Mouse (Mus musculus) heart, postnatal 4 days (tissue): ENCODE measurements at regions not wholly inside any gene's neighbourhood (a gene's known extent, or its start where the extent isn't known, plus 50 kb on each side); places are given as distances from the start of the nearest gene placed in this dataset.

Source experiments
- DNase-seq: peaks from one replicate; pipeline ENCODE4 v3.0.0; 2021

DNA sequence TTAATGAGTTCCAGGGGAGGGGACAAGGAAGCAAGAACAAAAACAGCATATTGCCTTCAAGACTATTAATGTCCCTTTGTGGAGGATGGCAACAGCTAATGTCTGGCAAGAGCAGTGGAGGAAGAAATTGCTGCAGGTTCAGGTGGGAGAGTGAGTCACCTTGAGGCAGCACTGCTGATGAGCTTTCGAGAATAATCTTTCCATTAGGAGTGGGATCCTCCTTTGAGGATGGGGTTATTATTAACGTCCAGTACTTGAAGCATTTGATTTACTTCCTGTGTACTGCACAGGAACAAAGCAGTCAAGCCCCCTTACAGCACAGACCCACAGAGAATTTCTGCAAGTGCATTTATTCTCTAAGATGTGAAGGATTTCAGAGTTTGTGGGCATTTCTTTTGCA, 671.2 kb upstream of the Stxbp6 start:
- no peak for DNase-seq

DNA sequence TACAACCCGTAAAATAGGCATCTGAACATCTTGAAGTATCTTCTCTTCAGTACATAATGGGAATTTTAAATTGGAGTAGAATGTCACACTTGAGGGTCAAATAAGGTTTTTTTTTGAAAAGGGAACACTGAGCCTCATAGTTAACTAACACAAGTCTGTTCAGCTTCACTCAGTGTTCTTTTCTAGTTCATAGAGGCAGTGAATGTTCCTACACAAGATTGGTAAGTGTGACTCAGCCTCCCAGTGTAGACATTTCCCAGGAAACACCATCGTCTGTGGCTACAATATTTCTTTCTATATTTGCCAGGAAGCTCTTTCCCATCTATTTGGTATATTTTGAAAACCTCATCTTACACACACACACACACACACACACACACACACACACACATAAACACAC, 670.1 kb upstream of the Stxbp6 start:
- no peak for DNase-seq

DNA sequence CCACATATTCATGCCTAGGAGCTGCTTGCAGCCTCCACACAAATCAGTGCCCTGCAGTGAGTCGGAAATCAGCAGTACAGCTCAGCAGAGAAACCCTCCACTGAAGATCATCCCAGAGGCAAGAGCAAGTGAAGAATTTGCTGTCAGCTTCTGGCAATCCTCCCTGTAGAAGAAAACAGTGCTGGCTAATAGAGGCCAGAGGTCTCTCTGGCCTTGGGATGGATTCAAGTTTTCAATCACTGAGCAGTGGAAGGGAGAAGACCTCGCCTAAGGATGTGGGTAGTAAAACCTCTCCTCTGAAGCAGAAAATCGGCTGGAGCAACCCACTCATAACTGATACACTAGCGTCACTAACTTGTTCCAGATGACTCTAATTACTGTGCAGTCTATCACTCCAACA, 659.2 kb upstream of the Stxbp6 start:
- no peak for DNase-seq

DNA sequence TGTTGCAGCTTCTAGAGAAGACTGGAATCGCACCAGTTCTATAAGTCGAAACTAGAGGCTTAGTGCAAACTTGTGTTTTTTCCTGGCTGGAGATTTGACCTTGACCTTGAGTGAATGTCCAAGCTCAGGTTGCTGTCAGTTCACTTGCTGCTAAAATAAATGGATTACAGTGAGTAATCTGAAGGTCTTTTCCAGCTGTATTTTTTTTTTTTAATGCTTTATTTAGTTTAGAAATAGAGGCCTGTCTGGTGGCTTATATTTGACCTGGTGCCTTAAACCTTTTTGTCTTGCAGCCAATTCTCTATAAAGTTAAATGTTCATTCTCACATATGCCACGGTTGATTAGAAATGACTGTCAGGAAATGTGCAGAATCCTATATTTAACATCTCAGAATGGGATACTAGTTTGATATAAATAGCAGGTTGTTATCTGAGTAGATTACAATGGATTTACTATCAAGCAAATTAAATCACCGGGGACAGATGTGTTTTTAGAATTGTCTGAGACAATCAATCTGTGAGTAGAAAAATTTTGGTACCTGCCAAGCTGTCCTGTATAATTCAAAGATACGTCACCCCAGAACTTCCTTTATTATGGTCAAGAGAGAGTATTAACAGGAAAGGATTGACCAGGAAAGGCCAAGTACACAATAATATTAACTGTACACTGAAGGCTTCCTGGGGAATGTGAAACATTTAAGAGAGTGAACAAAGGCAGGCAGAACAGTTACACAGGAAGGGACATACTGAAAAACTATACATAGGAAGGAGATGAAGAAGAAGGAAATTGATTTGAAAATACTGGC, 650.3 kb upstream of the Stxbp6 start:
- DNase-seq = no peak

DNA sequence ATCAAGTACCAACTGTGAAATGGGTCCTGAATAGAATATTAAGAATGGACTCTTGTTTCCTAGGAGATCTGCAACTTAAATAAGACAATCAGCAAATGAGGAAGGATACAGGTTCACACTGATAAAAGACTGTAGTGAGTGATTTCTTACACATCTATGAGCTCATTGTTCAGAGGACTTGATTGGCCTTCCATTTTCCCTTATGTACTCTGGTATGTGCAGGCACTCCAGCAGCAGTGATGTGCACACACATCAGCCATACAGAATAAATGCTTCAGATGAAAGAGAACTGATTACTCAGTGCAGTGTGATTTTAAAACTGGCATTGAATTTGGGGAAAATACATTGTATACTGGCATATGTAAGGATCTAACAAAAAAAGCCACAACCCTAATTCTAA, 636.8 kb upstream of the Stxbp6 start:
- no peak for DNase-seq

DNA sequence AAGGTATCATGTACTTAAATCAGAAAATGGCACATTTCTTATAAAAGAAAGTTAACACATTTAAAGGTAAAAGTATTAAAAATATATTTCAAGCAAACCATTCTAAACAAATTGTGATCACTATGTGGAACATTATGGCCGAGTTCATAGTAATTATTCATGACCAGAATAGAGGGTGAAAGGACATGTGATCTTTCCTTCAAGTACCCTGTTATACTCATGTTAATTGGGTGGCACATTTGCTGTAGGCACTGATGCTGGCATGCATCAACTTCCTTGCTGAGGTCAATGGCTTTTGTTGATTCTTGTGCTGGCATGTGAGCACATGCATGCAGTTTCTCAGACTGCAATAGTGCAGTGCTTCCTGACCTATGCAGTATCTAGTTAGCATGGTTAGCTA, 636.3 kb upstream of the Stxbp6 start:
- DNase-seq = no peak

DNA sequence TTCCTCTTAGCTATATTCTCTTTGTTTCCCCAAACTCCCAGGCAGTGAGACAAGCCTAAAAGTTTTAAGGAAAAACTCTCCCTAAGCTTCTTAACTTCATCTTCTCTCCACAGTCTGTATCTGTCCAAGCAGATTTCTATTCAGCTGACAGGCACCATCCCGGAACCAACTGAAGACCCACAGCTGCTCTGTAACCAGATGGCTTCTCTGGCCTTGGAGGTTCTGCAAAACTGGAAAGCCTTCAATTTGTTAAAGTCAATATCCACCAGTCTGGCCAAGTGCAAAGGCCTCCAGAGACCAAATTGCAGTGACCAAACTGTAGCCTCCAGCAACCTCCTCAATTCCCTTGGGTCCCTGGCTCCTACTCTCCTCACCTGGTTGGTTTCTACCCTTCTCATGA, 614.8 kb upstream of the Stxbp6 start:
- DNase-seq = peak; percentile 7

DNA sequence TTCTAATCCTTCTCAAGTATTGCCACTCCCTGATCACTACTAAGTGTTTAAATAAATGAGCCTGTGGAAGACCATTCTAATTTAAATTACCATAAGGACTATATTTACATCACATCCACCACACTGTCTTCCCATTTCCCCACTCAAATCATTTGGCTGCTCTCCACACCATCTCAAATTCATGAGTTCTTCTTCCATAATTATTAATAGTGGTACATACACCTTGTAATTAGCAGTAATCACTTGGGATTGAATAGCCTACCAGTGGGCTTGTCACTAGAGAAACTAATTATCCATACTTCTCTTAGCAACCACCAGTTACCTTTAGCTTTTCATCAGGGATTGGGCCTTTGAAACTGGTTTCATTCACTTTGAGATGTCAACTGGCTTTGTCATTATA, 612.3 kb upstream of the Stxbp6 start:
- DNase-seq = no peak

DNA sequence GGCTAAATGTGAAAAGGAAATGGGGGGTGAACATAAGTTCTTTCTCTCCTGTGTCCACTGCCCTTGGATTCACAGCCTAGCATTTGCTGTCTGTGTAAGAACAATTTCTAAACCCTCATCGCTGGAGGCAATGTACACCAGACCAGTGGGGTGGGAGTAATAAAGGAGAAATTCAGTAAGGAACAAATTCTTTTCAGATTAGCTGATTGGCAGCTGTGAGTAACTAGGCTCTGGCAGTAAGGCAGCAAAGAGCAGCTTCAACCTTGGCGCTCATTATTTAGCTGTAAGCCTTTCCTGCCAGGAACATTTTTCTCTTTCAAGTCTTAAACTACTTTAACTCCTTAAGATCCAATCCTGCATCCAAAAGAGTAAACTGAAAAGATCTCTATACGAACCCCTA, 597.9 kb upstream of the Stxbp6 start:
- no peak for DNase-seq

DNA sequence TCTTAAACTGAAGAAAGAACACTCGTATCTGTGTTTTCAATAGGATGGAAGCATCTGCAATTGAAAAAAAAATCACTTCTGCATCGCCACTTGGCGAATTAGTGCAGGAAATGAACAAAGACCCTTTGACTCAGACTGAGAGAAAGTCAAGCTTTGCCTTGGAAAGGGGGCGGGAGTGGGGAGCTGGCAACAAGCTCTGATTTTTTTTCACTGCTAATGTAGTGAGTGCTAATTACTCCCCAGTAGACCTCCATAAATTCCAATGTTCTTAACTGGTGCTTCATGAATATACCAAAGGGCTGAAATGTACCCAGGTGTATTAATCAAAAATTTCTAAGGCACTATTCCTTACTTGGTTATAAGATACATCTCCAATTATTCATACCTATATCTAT, 597.0 kb upstream of the Stxbp6 start:
- DNase-seq = no peak

DNA sequence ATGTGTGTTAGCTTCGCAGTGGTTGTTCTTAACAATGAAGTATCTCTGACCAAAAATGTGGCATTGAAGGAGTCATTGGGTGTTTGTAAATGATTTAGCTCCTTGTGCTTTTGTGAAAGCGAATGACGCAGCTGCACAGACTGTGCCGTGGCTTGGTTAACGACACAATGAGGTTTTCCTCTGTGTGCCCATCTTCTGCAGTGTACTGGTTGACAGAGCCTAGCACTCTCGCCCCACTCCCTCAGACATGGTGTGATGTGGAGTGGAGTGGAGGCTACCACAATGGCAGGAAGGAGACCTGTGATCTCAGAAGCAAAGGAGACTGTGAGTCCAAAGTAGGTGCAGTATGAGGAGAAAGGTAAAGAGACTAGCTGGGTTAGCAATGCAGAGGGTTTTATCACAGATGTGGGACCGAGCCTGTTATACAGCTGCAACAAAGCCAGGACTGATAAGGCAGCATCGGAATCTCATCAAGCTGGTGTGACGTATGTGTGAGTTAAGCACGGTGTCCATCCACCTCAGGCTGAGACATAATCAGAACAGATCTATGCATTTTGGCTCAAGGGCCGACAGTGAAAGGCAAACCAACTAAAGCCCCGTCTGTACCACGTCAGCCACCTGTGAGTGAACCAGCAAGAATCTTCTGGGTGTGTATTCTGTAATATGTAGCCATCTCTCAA, 596.5 kb upstream of the Stxbp6 start:
- DNase-seq = no peak

DNA sequence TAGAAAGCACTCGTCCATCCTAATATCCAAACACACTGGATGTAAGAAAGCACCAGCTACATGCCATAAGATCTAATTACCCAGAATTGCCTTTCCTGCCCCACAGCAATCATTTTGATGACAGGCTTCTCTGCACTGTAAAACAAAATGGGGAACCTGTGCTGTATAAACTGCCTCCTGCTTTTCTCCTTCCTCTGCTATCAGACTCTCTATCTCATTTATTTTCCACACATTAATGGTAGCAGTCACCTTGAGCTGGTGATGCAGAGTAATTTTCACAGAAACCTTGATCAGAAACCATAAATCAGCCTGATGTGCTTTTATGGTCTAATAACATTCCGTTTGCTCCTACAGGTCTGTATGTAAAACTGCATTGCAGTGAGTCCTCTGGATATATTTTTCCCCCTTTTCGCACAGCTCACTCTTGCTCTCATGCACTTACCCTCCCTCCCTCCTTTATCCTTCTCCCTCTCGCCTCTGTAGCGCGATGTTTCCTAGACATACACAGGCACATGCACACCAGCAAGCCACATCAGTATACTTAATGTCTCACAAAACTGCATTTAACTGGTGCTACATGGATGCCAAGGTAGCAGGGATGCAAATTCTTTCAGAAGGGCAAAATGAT, 595.9 kb upstream of the Stxbp6 start:
- DNase-seq = no peak

DNA sequence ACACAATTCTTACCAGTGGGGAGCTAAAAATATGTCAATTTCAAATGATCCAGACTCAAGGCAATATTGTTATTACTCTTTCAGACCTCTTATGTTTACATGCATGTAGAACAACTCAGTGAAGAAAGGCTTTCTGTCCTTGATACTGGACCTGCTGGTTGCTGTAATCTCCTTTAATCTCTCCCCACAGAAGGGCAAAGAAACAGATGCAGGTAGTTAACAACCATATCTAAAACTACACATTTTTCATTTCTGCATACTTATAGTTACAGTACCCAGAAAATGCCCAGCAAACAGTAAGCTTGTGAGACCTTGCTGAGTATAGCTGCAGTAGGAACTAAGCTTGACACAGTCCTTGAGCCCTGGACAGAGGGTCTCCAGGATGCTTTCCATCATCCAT, 585.1 kb upstream of the Stxbp6 start:
- no peak for DNase-seq

DNA sequence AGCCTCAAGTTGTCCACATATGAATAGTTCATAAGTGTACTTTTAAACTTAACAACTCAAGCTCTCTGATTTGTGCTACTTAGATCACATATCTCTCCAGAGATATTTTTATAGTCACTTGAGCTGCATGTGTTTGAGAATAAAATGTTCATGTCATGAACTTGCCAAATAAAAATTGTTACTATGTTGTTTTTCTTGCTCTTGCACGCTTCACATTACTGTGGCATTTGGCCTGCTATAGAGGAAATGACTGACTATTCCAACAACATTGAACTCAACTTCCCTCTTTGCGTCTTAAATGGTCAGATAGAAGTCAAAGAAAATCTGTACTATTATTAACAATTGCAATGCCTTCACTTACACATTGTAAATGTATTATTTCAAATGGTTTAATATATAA, 582.1 kb upstream of the Stxbp6 start:
- DNase-seq = no peak

DNA sequence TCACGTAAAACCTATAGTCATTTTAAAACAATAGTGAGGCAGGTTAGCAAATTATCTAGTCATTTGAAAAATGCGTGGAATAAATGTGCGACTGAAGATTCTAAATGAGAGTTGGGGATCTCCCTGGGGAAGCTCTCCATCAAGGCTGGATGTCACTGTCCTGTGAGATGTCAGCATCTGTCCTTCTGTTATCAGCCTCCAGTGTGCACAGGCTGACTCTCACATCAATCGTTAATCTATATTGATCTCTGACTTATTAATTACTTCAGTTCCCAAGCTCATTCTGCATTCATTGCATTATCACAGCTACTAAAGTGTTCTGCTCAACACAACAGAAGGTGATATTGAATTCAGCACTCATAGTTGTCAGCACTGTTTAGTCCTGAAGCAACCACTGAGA, 574.1 kb upstream of the Stxbp6 start:
- DNase-seq = no peak

DNA sequence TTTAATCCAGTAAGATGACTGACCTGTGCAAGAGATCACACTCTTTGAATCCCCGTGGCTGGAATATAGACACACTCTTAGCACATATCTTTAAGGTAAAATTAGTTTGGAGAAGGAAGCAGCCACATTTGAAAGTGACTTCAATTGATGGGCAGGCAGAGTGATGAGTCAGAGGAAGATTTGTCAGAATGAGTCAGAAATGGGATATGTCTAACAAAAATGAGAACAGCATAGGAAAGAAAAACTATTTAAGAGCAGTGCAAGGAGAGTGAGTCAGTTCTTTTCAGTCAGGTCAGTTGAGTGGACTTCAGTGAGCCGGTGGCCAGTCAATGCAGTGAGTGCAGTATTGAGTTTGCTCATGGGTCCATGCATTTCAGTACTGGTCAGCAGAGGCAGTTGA, 569.7 kb upstream of the Stxbp6 start:
- DNase-seq = no peak

DNA sequence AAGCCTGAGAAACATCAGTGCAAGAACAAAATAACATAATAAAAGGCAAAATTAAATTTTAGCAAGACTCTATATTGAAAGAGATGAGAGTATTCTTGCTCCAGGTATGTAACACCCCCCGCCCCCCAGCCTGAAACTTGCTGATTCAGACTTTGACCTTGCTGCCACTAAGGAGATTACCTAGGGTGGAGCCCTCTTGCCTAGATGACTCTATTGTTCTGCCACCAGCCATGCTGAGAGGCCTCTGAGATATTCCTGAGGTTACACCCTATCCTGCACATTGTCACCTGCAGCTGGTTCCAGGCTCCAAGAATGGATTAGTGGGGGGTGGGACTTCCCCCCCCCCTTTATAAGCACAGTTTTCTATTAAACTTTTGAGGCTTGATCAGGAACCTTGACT, 548.3 kb upstream of the Stxbp6 start:
- DNase-seq = no peak

DNA sequence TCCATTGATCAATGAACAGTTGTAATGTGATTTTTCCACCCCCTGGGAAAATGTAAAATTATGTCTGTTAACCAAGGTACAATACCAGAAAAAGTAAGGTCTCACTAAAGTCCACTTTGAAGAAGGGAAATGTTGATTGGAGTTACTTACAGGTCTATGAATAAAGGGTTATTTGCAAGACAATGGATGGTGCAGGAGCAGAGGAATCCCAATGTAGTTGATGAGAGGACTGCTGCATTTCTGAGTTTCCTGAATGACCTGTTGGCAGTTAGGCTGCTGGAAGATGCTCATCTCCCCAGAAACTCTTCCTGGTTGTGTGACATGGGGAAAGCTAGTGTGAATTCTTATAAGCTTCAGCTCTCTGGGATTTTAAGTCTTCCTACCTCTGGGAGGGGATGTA, 545.5 kb upstream of the Stxbp6 start:
- no peak for DNase-seq

DNA sequence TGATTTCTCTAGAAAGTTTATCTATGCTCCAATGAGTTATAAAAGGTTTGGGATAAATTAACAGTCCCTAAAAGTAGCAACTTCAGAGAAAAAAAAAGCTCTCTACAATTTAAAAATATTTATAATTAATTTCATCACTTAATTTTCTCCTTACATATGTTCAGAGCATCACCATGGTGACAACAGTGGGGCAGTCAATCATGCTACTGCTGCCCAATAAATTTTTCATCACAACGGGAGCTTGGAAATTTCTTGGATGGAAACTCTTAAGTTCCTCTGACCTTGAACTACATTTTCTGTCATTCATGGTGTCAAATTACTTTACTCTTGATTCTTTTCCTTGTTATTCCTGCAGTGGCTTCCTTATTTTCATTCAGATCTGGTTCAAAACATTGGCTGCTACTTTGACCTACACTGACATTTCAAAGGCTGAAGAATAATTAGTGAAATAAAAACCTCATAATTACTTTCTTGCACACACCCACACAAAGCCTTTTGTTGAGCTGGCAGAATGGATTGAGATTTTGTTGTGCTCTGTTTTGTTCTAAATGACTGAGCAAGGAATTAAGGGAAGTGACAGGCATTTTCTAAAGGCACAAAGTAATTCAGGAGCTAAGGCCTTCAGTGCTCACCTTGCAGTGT, 540.1 kb upstream of the Stxbp6 start:
- DNase-seq = no peak

DNA sequence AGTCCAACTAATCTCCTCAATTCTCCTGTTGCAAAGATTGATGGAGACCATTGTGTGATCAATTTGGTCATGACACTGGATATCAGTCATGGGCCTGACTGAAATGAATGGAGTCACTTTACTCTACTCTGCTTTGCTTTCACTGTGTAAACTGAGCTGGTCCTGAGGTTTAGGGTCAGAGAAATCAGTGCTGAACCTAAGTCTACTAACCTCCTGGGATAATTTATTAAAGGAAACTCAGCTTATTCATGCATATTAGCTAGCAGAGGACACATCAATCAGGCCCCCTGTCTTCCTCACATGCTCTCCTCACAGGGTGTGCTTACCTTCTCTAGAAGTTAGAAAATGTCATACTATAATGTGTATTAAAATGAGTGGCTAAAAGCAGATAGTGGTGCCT, 539.6 kb upstream of the Stxbp6 start:
- no peak for DNase-seq

DNA sequence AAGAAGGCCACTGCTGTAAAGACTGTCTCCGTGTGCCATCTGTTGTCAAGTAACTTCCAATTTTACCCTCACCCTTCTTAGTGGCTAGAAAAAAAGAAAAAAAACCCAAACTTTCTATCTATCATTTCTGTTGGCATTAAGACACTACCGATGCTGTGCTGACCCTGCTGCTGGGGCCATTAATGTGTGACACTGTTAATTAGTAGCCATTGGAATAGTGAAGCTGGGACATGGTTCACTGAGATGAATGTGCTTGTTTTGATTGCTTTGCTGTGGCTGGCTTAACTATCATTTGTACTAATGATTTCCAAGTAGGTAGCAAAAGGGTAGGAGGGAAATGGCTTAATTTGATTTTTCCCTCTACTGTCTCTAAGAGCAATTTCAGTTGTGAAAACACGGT, 524.9 kb upstream of the Stxbp6 start:
- no peak for DNase-seq

DNA sequence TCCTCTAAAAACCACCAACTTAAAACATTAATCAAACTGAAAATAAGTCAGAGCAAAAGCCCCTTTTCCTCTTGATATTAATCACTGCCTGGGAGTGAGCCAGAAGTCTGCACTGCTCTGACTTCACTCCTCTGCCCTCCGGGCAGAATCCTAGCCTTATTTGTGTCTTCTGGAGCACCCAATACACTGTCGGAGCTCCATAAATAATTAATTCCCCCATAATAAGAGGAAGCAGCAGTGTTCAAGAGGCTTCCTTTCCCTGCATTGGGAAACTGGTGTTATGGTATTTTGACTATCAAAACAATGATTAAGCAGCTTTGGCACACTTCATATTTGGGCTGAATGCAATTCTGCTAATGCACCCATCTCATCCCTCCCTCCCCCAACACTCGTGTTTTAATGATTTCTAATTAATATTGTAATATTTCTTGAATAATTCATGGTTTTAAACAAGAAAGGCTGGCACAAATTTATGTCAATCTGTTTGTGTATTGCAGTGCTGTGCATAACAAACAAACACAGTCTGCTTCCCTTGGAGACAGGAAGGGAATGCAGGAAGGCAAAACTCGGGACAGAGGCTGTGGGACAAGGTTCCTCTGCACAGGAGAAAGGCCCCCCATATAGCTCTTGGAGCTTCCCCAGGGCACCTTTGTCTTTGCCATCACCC, 523.5 kb upstream of the Stxbp6 start:
- no peak for DNase-seq

DNA sequence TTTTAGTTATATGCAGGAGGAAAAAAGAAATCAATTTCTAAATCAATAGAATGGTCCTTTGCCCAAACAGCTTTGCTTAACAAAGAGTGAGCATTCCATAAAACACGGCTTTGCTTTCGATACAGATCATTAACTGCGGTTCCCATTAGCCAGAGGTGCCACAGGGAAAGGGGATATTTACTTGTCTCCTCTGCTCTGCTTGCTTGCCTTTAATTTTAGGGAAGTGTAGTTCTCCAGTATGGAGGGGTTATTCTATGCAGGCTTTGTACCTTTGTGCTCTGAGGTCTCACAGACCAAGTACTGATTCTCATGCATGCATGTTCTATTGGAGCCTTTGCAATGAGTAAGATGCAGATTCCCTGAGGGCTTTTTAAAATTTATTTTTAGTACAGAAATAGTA, 520.2 kb upstream of the Stxbp6 start:
- no peak for DNase-seq
